Mouse (Mus musculus) embryo, embryonic 9.5 days (tissue): ENCODE measurements around the gene Ptpn1.

Source experiments
- DNase-seq: peaks from one replicate; pipeline ENCODE4 v3.0.0-alpha.2; 2017; ENCODE audit errors: extremely low spot score

The Ptpn1 gene

GRCm38 (mm10) chr2:167947251-167947650, 15.4 kb downstream of the Ptpn1 start:
- no peak for DNase-seq

- no peak for DNase-seq
Observed at GRCm38 (mm10) chr2:167948047-167948446, 16.2 kb downstream of the Ptpn1 start.

GRCm38 (mm10) chr2:167948557-167948956, 16.7 kb downstream of the Ptpn1 start:
- DNase-seq: no peak

GRCm38 (mm10) chr2:167949250-167949649, 17.4 kb downstream of the Ptpn1 start:
- DNase-seq: no peak

GRCm38 (mm10) chr2:167949808-167950207, 18.0 kb downstream of the Ptpn1 start:
- DNase-seq: no peak

- DNase-seq: no peak
Observed at GRCm38 (mm10) chr2:167950681-167951080, 18.8 kb downstream of the Ptpn1 start.

GRCm38 (mm10) chr2:167951301-167952211, 19.7 kb downstream of the Ptpn1 start:
- DNase-seq: no peak

GRCm38 (mm10) chr2:167953819-167954218, 22.0 kb downstream of the Ptpn1 start:
- DNase-seq: no peak

GRCm38 (mm10) chr2:167954928-167955327, 23.1 kb downstream of the Ptpn1 start:
- DNase-seq: no peak

- DNase-seq: no peak
Observed at GRCm38 (mm10) chr2:167957539-167957938, 25.7 kb downstream of the Ptpn1 start.

- DNase-seq: no peak
Observed at GRCm38 (mm10) chr2:167958082-167958788, 26.4 kb downstream of the Ptpn1 start.

- no peak for DNase-seq
Observed at GRCm38 (mm10) chr2:167958843-167959242, 27.0 kb downstream of the Ptpn1 start.

GRCm38 (mm10) chr2:167959384-167959911, 27.6 kb downstream of the Ptpn1 start:
- DNase-seq: no peak

- DNase-seq: no peak
Observed at GRCm38 (mm10) chr2:167959996-167960395, 28.1 kb downstream of the Ptpn1 start.

- no peak for DNase-seq
Observed at GRCm38 (mm10) chr2:167960584-167960983, 28.7 kb downstream of the Ptpn1 start.

- no peak for DNase-seq
Observed at GRCm38 (mm10) chr2:167962347-167962746, 30.5 kb downstream of the Ptpn1 start.

GRCm38 (mm10) chr2:167963176-167963575, 31.3 kb downstream of the Ptpn1 start:
- DNase-seq: no peak

GRCm38 (mm10) chr2:167963778-167964300, 32.0 kb downstream of the Ptpn1 start:
- DNase-seq: no peak

GRCm38 (mm10) chr2:167964320-167964719, 32.5 kb downstream of the Ptpn1 start:
- no peak for DNase-seq

- no peak for DNase-seq
Observed at GRCm38 (mm10) chr2:167965911-167966310, 34.1 kb downstream of the Ptpn1 start.

GRCm38 (mm10) chr2:167968504-167968903, 36.6 kb downstream of the Ptpn1 start:
- no peak for DNase-seq

GRCm38 (mm10) chr2:167969851-167970541, 38.1 kb downstream of the Ptpn1 start:
- no peak for DNase-seq
